Mouse (Mus musculus) C2C12 (cell line): Measurements from ENCODE around the gene 1600002K03Rik. TPM values are rescaled to one million over a fixed set of nuclear protein-coding genes. Genes with fewer than 3 reads are reported as not detected.
A peak's percentile ranks its signal among the peaks of the same experiment; 100 is the strongest.

ENCODE experiments used
- H3K27me3 ChIP-seq: one replicate; pipeline ENCODE4 v1.6.1; 2011; ENCODE audit not compliant: control insufficient read depth, insufficient read depth, insufficient read length
- H3K36me3 ChIP-seq: one replicate; pipeline ENCODE4 v1.6.1; 2011; ENCODE audit not compliant: control insufficient read depth, insufficient read depth
- H3K4me3 ChIP-seq: one replicate; pipeline ENCODE4 v1.5.1; 2011; ENCODE audit warnings: mild to moderate bottlenecking, control low read depth; ENCODE audit not compliant: poor library complexity, insufficient read depth, severe bottlenecking
- H3K79me2 ChIP-seq: one replicate; pipeline ENCODE4 v1.6.1; 2011; ENCODE audit not compliant: control insufficient read depth, insufficient read depth
- H3K79me3 ChIP-seq: one replicate; pipeline ENCODE4 v1.6.1; 2011; ENCODE audit warnings: low read depth, control low read depth
- H3ac ChIP-seq: one replicate; pipeline ENCODE3; 2011; ENCODE audit warnings: low read depth; ENCODE audit not compliant: control insufficient read depth, insufficient read length
- CEBPB ChIP-seq: IDR thresholded peaks from one replicate; pipeline ENCODE4 v1.6.1; 2011; ENCODE audit warnings: low read depth, mild to moderate bottlenecking, control low read depth, moderate library complexity
- CTCF ChIP-seq: IDR thresholded peaks from one replicate; pipeline ENCODE4 v1.5.1; 2011; ENCODE audit not compliant: control insufficient read depth, insufficient read depth, insufficient read length
- FOSL1 ChIP-seq: IDR thresholded peaks from one replicate; pipeline ENCODE4 v1.8.0; 2011; ENCODE audit warnings: mild to moderate bottlenecking, low read length; ENCODE audit not compliant: poor library complexity, insufficient read depth, severe bottlenecking
- MAX ChIP-seq: IDR thresholded peaks from one replicate; pipeline ENCODE4 v1.6.1; 2011; ENCODE audit warnings: mild to moderate bottlenecking, control low read depth
- MYOD1 ChIP-seq: IDR thresholded peaks from one replicate; pipeline ENCODE4 v1.6.1; 2011; ENCODE audit warnings: low read depth; ENCODE audit not compliant: control insufficient read depth, insufficient read length
- MYOG ChIP-seq: IDR thresholded peaks from one replicate; pipeline ENCODE4 v1.6.1; 2011; ENCODE audit not compliant: control insufficient read depth, insufficient read length; ENCODE audit errors: extremely low read depth
- USF1 ChIP-seq: IDR thresholded peaks from one replicate; pipeline ENCODE4 v1.6.1; 2011; ENCODE audit warnings: low read depth, mild to moderate bottlenecking, control low read depth, moderate library complexity
- polyA plus RNA-seq: library from polyadenylated mRNA; unstranded; fragments of >200 nt; fragmentation: generic; extraction: Trizol; gene quantifications from one replicate; pipeline ENCODE4 v1.2.1, GENCODE M21; 2012; ENCODE audit warnings: missing spikeins

1600002K03Rik gene
- polyA plus RNA-seq, 1 experiment, result 33.4 TPM

GRCm38 (mm10) chr10:80152071-80152872, 20.5 kb upstream of the 1600002K03Rik start:
- Histone ChIP-seq H3K4me3 (peak overlapping the region; percentile 93), H3K79me2 (peaks cover 88% of the 10 kb centered on the region), H3K27me3 (no peaks in the 10 kb centered on the region), H3K36me3 (peaks cover 76% of the 10 kb centered on the region), H3K79me3 (peaks cover 68% of the 10 kb centered on the region), H3ac (peak overlapping the region; percentile 98)
- no peak for TF ChIP-seq CTCF
- TF ChIP-seq CEBPB, result no peak
- TF ChIP-seq MYOD1, result no peak
- TF ChIP-seq FOSL1, result no peak
- TF ChIP-seq MYOG, result no peak
- TF ChIP-seq USF1, result no peak
- no peak for TF ChIP-seq MAX

DNA sequence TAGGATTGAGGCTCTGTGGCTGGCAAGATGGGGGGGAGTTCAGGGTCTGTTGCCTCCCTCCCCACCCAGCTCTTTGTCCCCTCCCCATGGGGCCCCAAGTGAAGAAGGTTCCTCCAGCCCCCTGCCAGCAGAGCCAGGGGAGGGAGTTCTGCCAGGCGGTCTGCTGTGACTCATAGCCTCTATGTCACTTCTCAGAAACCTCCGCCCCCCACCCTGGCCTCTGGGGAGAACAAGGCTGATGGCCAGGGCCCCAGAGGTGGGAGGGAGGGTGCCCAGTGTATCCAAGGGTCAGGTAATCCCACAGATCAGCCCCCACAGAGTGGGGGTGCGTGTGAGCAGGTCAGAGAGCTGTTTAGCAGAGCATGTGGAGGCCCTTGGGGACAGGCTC, 19.9 kb upstream of the 1600002K03Rik start:
- TF ChIP-seq CEBPB (no peak), MAX (no peak), MYOD1 (no peak), USF1 (no peak), CTCF (no peak), MYOG (no peak), FOSL1 (no peak)
- Histone ChIP-seq H3K27me3 (no peaks in the 10 kb centered on the region), H3ac (peak overlapping the region; percentile 98), H3K36me3 (peaks cover 81% of the 10 kb centered on the region), H3K4me3 (peak overlapping the region; percentile 93), H3K79me2 (peaks cover 91% of the 10 kb centered on the region), H3K79me3 (peaks cover 68% of the 10 kb centered on the region)

GRCm38 (mm10) chr10:80153713-80154112, 19.0 kb upstream of the 1600002K03Rik start:
- Histone ChIP-seq H3K79me3 (peaks cover 68% of the 10 kb centered on the region), H3K4me3 (no peak overlapping the region), H3K79me2 (peaks cover 88% of the 10 kb centered on the region), H3K27me3 (no peaks in the 10 kb centered on the region), H3ac (peak overlapping the region; percentile 25), H3K36me3 (peaks cover 88% of the 10 kb centered on the region)
- TF ChIP-seq MYOD1 (no peak), FOSL1 (no peak), MAX (no peak), MYOG (no peak), CTCF (no peak), CEBPB (no peak), USF1 (no peak)

- Histone ChIP-seq H3K4me3 (no peak overlapping the region), H3K36me3 (peaks cover 89% of the 10 kb centered on the region), H3ac (no peak overlapping the region), H3K79me3 (peaks cover 68% of the 10 kb centered on the region), H3K79me2 (peaks cover 82% of the 10 kb centered on the region), H3K27me3 (no peaks in the 10 kb centered on the region)
- TF ChIP-seq MYOG, result no peak
- no peak for TF ChIP-seq MAX
- no peak for TF ChIP-seq FOSL1
- no peak for TF ChIP-seq CEBPB
- TF ChIP-seq CTCF, result no peak
- no peak for TF ChIP-seq MYOD1
- no peak for TF ChIP-seq USF1
Observed at GRCm38 (mm10) chr10:80154384-80154783, 18.4 kb upstream of the 1600002K03Rik start.

DNA sequence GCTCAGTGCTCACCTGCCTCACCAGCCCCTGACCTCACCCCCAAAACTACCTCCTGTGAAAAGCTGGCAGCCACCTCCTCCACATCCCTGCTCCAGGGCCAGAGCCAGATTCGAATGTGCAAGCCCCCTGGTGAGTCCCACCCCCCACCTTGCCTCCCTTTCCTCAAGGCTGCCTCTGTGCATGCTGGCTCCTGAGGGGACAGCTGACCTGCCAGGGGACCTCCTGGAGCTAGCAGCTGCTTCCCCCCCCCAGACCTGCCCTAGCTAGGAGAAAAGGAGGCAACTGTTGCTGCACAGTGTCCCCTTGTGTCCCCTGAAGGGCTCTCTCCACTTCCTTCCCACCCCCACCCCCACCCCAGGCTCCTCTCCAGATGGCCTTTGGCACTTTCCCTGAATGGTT, 17.5 kb upstream of the 1600002K03Rik start:
- Histone ChIP-seq H3K79me3 (peaks cover 61% of the 10 kb centered on the region), H3K36me3 (peaks cover 82% of the 10 kb centered on the region), H3K79me2 (peaks cover 73% of the 10 kb centered on the region), H3K27me3 (no peaks in the 10 kb centered on the region), H3K4me3 (no peak overlapping the region), H3ac (peak overlapping the region; percentile 30)
- TF ChIP-seq MYOG (no peak), MAX (no peak), CEBPB (no peak), CTCF (no peak), USF1 (no peak), MYOD1 (no peak), FOSL1 (no peak)
